9 mouse cellular contexts compared by ENCODE assay signal in the genomic region with DNA sequence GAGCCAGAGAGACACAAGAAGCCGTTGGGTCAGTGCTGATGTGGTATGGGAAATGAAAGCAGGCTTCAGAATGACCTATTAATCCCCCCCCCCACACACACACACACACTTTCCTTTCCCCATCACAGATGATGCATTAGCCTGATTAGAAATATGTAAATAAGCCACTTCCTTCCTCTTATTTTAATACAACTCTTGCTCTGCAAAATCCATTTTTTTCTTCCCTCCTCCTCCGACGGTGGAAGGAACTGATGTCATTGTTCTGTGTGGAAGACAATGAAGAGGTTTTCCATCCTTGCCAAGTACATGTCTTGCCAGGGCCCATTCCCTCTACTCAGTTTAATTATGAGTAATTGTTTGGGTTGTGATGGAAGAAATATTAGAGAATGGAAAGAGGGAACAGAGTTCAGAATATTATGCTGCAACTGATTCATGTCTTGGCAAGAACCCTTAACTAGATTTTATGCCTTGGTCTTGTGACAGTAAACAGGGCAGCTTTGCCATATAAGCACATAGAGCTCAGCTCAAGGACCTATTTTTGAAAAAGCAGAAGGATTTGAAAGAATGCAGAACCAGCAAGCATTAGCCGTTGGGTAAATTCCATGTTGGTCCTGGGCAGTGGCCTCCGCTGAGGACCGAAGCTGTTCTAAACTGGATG. TPM values are rescaled to one million over a fixed set of nuclear protein-coding genes. Genes with fewer than 3 reads are reported as not detected.
A peak's percentile ranks its signal among the peaks of the same experiment; 100 is the strongest.
DNase-seq lines count a peak whose midpoint lies in the region; ATAC-seq lines count a peak whose summit lies in the region.
"Had no signal": no experiment of that assay in that cellular context is flagged by ENCODE, and none has a peak within 500 bp of the region (broad histone marks: within the 10 kb centered on the region; RNA-seq: fewer than 3 reads in every experiment).

No protein-coding gene starts in this region.

- ATAC-seq in embryonic facial prominence, embryonic 13.5 days (ENCODE audit: insufficient number of reproducible peaks, insufficient read depth, low FRiP score, low TSS enrichment, low read depth) = no peak
- ATAC-seq: activated CD4-positive, CD25-positive, alpha-beta regulatory T cell, adult 4 months had no signal

- H3K4me1 ChIP-seq in embryonic facial prominence, embryonic 13.5 days = no peaks in the 10 kb centered on the region
- H3K4me1 ChIP-seq in embryonic facial prominence, embryonic 10.5 days = peaks cover 16% of the 10 kb centered on the region
- H3K4me1 ChIP-seq in brown adipose tissue, adult 24 weeks (ENCODE audit: control insufficient read depth, insufficient read depth, insufficient read length, low read length) = peaks cover 14% of the 10 kb centered on the region

- H3K27ac ChIP-seq in embryonic facial prominence, embryonic 13.5 days = peak overlapping the region; percentile 64
- no peak overlapping the region for H3K27ac ChIP-seq in embryonic facial prominence, embryonic 10.5 days (replicated peaks)
- peak overlapping the region; percentile 91 for H3K27ac ChIP-seq in brown adipose tissue, adult 24 weeks (replicated peaks; ENCODE audit: low read depth, low read length)

- intact Hi-C loops in heart, postnatal 14 days (cut with DNase I) = no loop called here

- 72% methylated on average over 6 of the region's 6 CpGs for WGBS in embryonic facial prominence, embryonic 13.5 days
- WGBS in embryonic facial prominence, embryonic 10.5 days = 88% methylated on average over 6 of the region's 6 CpGs

- DNase-seq in embryonic facial prominence, embryonic 10.5 days (ENCODE audit: low spot score) = no peak
- peak; percentile 28 to 29 for DNase-seq in heart, postnatal 14 days
- DNase-seq in lung, postnatal 25 days (ENCODE audit: low spot score) = peak; percentile 78
- no peak for DNase-seq in cerebellum, postnatal 36 days
- DNase-seq in adrenal gland, adult 8-10 months = no peak
- DNase-seq in embryo, embryonic 9.5 days (ENCODE audit: extremely low spot score) = no peak

- no peak overlapping the region for H3K4me3 ChIP-seq in embryonic facial prominence, embryonic 13.5 days
- H3K4me3 ChIP-seq in embryonic facial prominence, embryonic 10.5 days = no peak overlapping the region
- H3K4me3 ChIP-seq in brown adipose tissue, adult 24 weeks (ENCODE audit: insufficient read depth, low read depth, low read length) = peak overlapping the region; percentile 43

- H3K27me3 ChIP-seq in embryonic facial prominence, embryonic 13.5 days = no peaks in the 10 kb centered on the region
- no peaks in the 10 kb centered on the region for H3K27me3 ChIP-seq in embryonic facial prominence, embryonic 10.5 days (replicated peaks; ENCODE audit: low read depth, poor library complexity, severe bottlenecking)

- H3K36me3 ChIP-seq in embryonic facial prominence, embryonic 13.5 days = no peaks in the 10 kb centered on the region
- H3K36me3 ChIP-seq in embryonic facial prominence, embryonic 10.5 days (replicated peaks) = no peaks in the 10 kb centered on the region

- H3K4me2 ChIP-seq in embryonic facial prominence, embryonic 13.5 days = no peak overlapping the region

- H3K9me3 ChIP-seq in embryonic facial prominence, embryonic 13.5 days = no peaks in the 10 kb centered on the region
- no peaks in the 10 kb centered on the region for H3K9me3 ChIP-seq in embryonic facial prominence, embryonic 10.5 days

- no peak overlapping the region for H3K9ac ChIP-seq in embryonic facial prominence, embryonic 13.5 days

RNA-seq across cellular contexts. Expression of a gene that starts 50.1 kb away (rescaled TPM):
- polyA plus RNA-seq in embryonic facial prominence, embryonic 13.5 days (2015; fragmentation: Nextera tagmentation; extraction: Ambion mirVana) = 48.0 and 49.2 TPM in 2 replicates
- polyA plus RNA-seq in embryonic facial prominence, embryonic 10.5 days (2016; fragmentation: Nextera tagmentation; extraction: Ambion mirVana) = 55.1 and 57.6 TPM in 2 replicates
- 13.9 and 15.4 TPM in 2 replicates for polyA plus RNA-seq in brown adipose tissue, adult 24 weeks (2012; ENCODE audit: insufficient read depth, insufficient read length, missing spikeins)
- total RNA-seq in heart, postnatal 14 days (2021) = 10 to 100 TPM; 14.1 to 15.0 TPM
- total RNA-seq in adrenal gland, adult 8-10 months (2022) = 10 to 100 TPM; 17.6 to 22.4 (median 18.9) TPM

RNA-seq across cellular contexts. Expression of a gene that starts 50.3 kb away (rescaled TPM):
- polyA plus RNA-seq in embryonic facial prominence, embryonic 13.5 days (2015; fragmentation: Nextera tagmentation; extraction: Ambion mirVana) = 74.0 and 81.5 TPM in 2 replicates
- 123 and 124 TPM in 2 replicates for polyA plus RNA-seq in embryonic facial prominence, embryonic 10.5 days (2016; fragmentation: Nextera tagmentation; extraction: Ambion mirVana)
- 38.0 and 43.0 TPM in 2 replicates for polyA plus RNA-seq in brown adipose tissue, adult 24 weeks (2012; ENCODE audit: insufficient read depth, insufficient read length, missing spikeins)
- 10 to 100 TPM; 28.5 to 30.0 TPM for total RNA-seq in heart, postnatal 14 days (2021)
- 10 to 100 TPM; 65.7 to 73.7 (median 71.4) TPM for total RNA-seq in adrenal gland, adult 8-10 months (2022)

Comparison
In these comparisons a context has a peak if more than half of its experiments do, and no peak if none do; other contexts are left out.
1. DNase-seq: peak in heart, postnatal 14 days (2 of 2) and lung, postnatal 25 days (single experiment); none in embryonic facial prominence, embryonic 10.5 days (single experiment), cerebellum, postnatal 36 days (0 of 2), adrenal gland, adult 8-10 months (single experiment) and embryo, embryonic 9.5 days (single experiment).